Mouse (Mus musculus): ENCODE results near the gene Astn1. TPM values are rescaled to one million over a fixed set of nuclear protein-coding genes. Genes with fewer than 3 reads are reported as not detected.

Gene Astn1
- polyA plus RNA-seq, 1 experiment, result 0.02 TPM

- no peak for TF ChIP-seq CTCF (IDR thresholded peaks at IDR 0.05; ENCODE audit: extremely low read depth, insufficient read depth, insufficient read length, insufficient replicate concordance)
- TF ChIP-seq POLR2A (IDR thresholded peaks at IDR 0.05; ENCODE audit: low read depth, low read length), result no peak
- WGBS, result 77% methylated on average over 3 of the region's 3 CpGs
Observed at GRCm38 (mm10) chr1:158697423-158697822, 335.4 kb downstream of the Astn1 start.

GRCm38 (mm10) chr1:158697859-158698569 lies 335.9 kb downstream of the Astn1 start:
- WGBS, result 72% methylated on average over 10 of the region's 10 CpGs
- Histone ChIP-seq H3K36me3 (ENCODE audit: control insufficient read depth, insufficient read depth, low read length) (no peaks in the 10 kb centered on the region), H3K4me3 (ENCODE audit: extremely low read depth, insufficient read depth, insufficient read length) (no peak overlapping the region), H3K27ac (ENCODE audit: insufficient read depth, low read length) (no peak overlapping the region), H3K4me1 (ENCODE audit: control insufficient read depth, insufficient read depth, insufficient read length) (no peaks in the 10 kb centered on the region), H3K27me3 (ENCODE audit: control insufficient read depth, insufficient read depth, low read length) (no peaks in the 10 kb centered on the region)
- DNase-seq (ENCODE audit: low read depth in 1 of 2, low spot score in 2 of 2), result no peak
- TF ChIP-seq POLR2A (IDR thresholded peaks at IDR 0.05; ENCODE audit: low read depth, low read length), result no peak
- TF ChIP-seq CTCF (IDR thresholded peaks at IDR 0.05; ENCODE audit: extremely low read depth, insufficient read depth, insufficient read length, insufficient replicate concordance), result no peak

More at GRCm38 (mm10) chr1:158697423-158697822, 335.4 kb downstream of the Astn1 start:
- Histone ChIP-seq H3K4me3 (ENCODE audit: extremely low read depth, insufficient read depth, insufficient read length) (no peak overlapping the region), H3K27me3 (ENCODE audit: control insufficient read depth, insufficient read depth, low read length) (no peaks in the 10 kb centered on the region), H3K4me1 (ENCODE audit: control insufficient read depth, insufficient read depth, insufficient read length) (no peaks in the 10 kb centered on the region), H3K27ac (ENCODE audit: insufficient read depth, low read length) (no peak overlapping the region), H3K36me3 (ENCODE audit: control insufficient read depth, insufficient read depth, low read length) (no peaks in the 10 kb centered on the region)
- DNase-seq (ENCODE audit: low read depth in 1 of 2, low spot score in 2 of 2), result no peak

- Histone ChIP-seq H3K36me3 (ENCODE audit: control insufficient read depth, insufficient read depth, low read length) (no peaks in the 10 kb centered on the region), H3K4me1 (ENCODE audit: control insufficient read depth, insufficient read depth, insufficient read length) (no peaks in the 10 kb centered on the region), H3K27me3 (ENCODE audit: control insufficient read depth, insufficient read depth, low read length) (no peaks in the 10 kb centered on the region), H3K4me3 (ENCODE audit: extremely low read depth, insufficient read depth, insufficient read length) (no peak overlapping the region), H3K27ac (ENCODE audit: insufficient read depth, low read length) (no peak overlapping the region)
- no peak for TF ChIP-seq POLR2A (IDR thresholded peaks at IDR 0.05; ENCODE audit: low read depth, low read length)
- TF ChIP-seq CTCF (IDR thresholded peaks at IDR 0.05; ENCODE audit: extremely low read depth, insufficient read depth, insufficient read length, insufficient replicate concordance), result no peak
- 90% methylated on average over 2 of the region's 2 CpGs for WGBS
- no peak for DNase-seq (ENCODE audit: low read depth in 1 of 2, low spot score in 2 of 2)
Observed at GRCm38 (mm10) chr1:158699276-158699675, 337.2 kb downstream of the Astn1 start.

- Histone ChIP-seq H3K36me3 (ENCODE audit: control insufficient read depth, insufficient read depth, low read length) (no peaks in the 10 kb centered on the region), H3K4me3 (ENCODE audit: extremely low read depth, insufficient read depth, insufficient read length) (no peak overlapping the region), H3K27ac (ENCODE audit: insufficient read depth, low read length) (no peak overlapping the region), H3K27me3 (ENCODE audit: control insufficient read depth, insufficient read depth, low read length) (no peaks in the 10 kb centered on the region), H3K4me1 (ENCODE audit: control insufficient read depth, insufficient read depth, insufficient read length) (no peaks in the 10 kb centered on the region)
- DNase-seq (ENCODE audit: low read depth in 1 of 2, low spot score in 2 of 2), result no peak
- WGBS, result 84% methylated on average over 2 of the region's 2 CpGs
- TF ChIP-seq POLR2A (IDR thresholded peaks at IDR 0.05; ENCODE audit: low read depth, low read length) (no peak), CTCF (IDR thresholded peaks at IDR 0.05; ENCODE audit: extremely low read depth, insufficient read depth, insufficient read length, insufficient replicate concordance) (no peak)
Observed at GRCm38 (mm10) chr1:158700147-158700546, 338.1 kb downstream of the Astn1 start.

- Histone ChIP-seq H3K27me3 (ENCODE audit: control insufficient read depth, insufficient read depth, low read length) (no peaks in the 10 kb centered on the region), H3K27ac (ENCODE audit: insufficient read depth, low read length) (no peak overlapping the region), H3K36me3 (ENCODE audit: control insufficient read depth, insufficient read depth, low read length) (no peaks in the 10 kb centered on the region), H3K4me3 (ENCODE audit: extremely low read depth, insufficient read depth, insufficient read length) (no peak overlapping the region), H3K4me1 (ENCODE audit: control insufficient read depth, insufficient read depth, insufficient read length) (no peaks in the 10 kb centered on the region)
- TF ChIP-seq CTCF (IDR thresholded peaks at IDR 0.05; ENCODE audit: extremely low read depth, insufficient read depth, insufficient read length, insufficient replicate concordance) (no peak), POLR2A (IDR thresholded peaks at IDR 0.05; ENCODE audit: low read depth, low read length) (no peak)
- WGBS, result 78% methylated on average over 1 of the region's 1 CpGs
- DNase-seq (ENCODE audit: low read depth in 1 of 2, low spot score in 2 of 2), result no peak
Observed at GRCm38 (mm10) chr1:158701336-158701735, 339.3 kb downstream of the Astn1 start.

GRCm38 (mm10) chr1:158713301-158714095 lies 351.4 kb downstream of the Astn1 start:
- no peak for DNase-seq (ENCODE audit: low read depth in 1 of 2, low spot score in 2 of 2)
- WGBS, result 58% methylated on average over 5 of the region's 5 CpGs

More at GRCm38 (mm10) chr1:158713301-158714095, 351.4 kb downstream of the Astn1 start:
- Histone ChIP-seq H3K4me1 (ENCODE audit: control insufficient read depth, insufficient read depth, insufficient read length) (no peaks in the 10 kb centered on the region), H3K27me3 (ENCODE audit: control insufficient read depth, insufficient read depth, low read length) (no peaks in the 10 kb centered on the region), H3K4me3 (ENCODE audit: extremely low read depth, insufficient read depth, insufficient read length) (no peak overlapping the region), H3K36me3 (ENCODE audit: control insufficient read depth, insufficient read depth, low read length) (no peaks in the 10 kb centered on the region), H3K27ac (ENCODE audit: insufficient read depth, low read length) (no peak overlapping the region)
- TF ChIP-seq POLR2A (IDR thresholded peaks at IDR 0.05; ENCODE audit: low read depth, low read length), result no peak
- no peak for TF ChIP-seq CTCF (IDR thresholded peaks at IDR 0.05; ENCODE audit: extremely low read depth, insufficient read depth, insufficient read length, insufficient replicate concordance)

Data from spleen, adult 2 months (tissue).